Mouse (Mus musculus) hindbrain, embryonic 11.5 days (tissue): ENCODE results near the gene Sema3f. TPM values are rescaled to one million over a fixed set of nuclear protein-coding genes. Genes with fewer than 3 reads are reported as not detected.

Experiments
- ATAC-seq: fragments of 200-750 bp; cut with Nextera tagmentation; 2 replicates; pipeline ENCODE4 v1.8.0; 2017; ENCODE audit warnings: mild to moderate bottlenecking, moderate TSS enrichment, moderate library complexity; ENCODE audit not compliant: low FRiP score
- DNase-seq: peaks from one replicate; pipeline ENCODE4 v3.0.0-alpha.2; 2015; ENCODE audit warnings: low spot score
- H3K27ac ChIP-seq: fragments of 300-500 bp; sonication (generic); 2 replicates; pipeline ENCODE4 v1.5.1; 2014; ENCODE audit warnings: mild to moderate bottlenecking, low read depth, low read length
- H3K27me3 ChIP-seq: fragments of 300-500 bp; sonication (generic); 2 replicates; pipeline ENCODE4 v1.6.1; 2014; ENCODE audit warnings: mild to moderate bottlenecking, low read length, moderate library complexity, mixed read lengths; ENCODE audit not compliant: control insufficient read depth, insufficient read depth
- H3K36me3 ChIP-seq: fragments of 300-500 bp; sonication (generic); 2 replicates; pipeline ENCODE4 v1.6.1; 2014; ENCODE audit warnings: mild to moderate bottlenecking, low read length, moderate library complexity, mixed read lengths; ENCODE audit not compliant: control insufficient read depth, insufficient read depth
- H3K4me1 ChIP-seq: fragments of 300-500 bp; sonication (generic); replicated peaks from 2 replicates; pipeline ENCODE4 v1.6.1; 2014; ENCODE audit warnings: low read length, mixed read lengths; ENCODE audit not compliant: control insufficient read depth, insufficient read depth
- H3K4me2 ChIP-seq: fragments of 300-500 bp; sonication (generic); replicated peaks from 2 replicates; pipeline ENCODE4 v1.6.1; 2014; ENCODE audit warnings: mild to moderate bottlenecking, low read depth, low read length
- H3K4me3 ChIP-seq: fragments of 300-500 bp; sonication (generic); 2 replicates; pipeline ENCODE4 v1.5.1; 2014; ENCODE audit warnings: low read depth, low read length
- H3K9ac ChIP-seq: fragments of 300-500 bp; sonication (generic); 2 replicates; pipeline ENCODE4 v1.6.1; 2014; ENCODE audit warnings: low read depth, low read length
- H3K9me3 ChIP-seq: fragments of 300-500 bp; sonication (generic); 2 replicates; pipeline ENCODE4 v1.6.1; 2016; ENCODE audit warnings: low read length; ENCODE audit not compliant: control insufficient read depth
- WGBS: fragments of 180-500 bp; shearing (Covaris S2); extraction: QIAGEN DNeasy Blood & Tissue Kit; methylation state at CpG from one replicate; pipeline ENCODE4 v1.1.7; 2014; 5-methylcytosine and 5-hydroxymethylcytosine counted together
- polyA plus RNA-seq: library from polyadenylated mRNA; unstranded; fragments of >200 nt; fragmentation: Nextera tagmentation; extraction: Ambion mirVana; gene quantifications from 2 replicates; pipeline ENCODE4 v1.2.1, GENCODE M21; 2014

The Sema3f gene
- polyA plus RNA-seq, 1 experiment from 2014 or later = 12.0 TPM

DNA sequence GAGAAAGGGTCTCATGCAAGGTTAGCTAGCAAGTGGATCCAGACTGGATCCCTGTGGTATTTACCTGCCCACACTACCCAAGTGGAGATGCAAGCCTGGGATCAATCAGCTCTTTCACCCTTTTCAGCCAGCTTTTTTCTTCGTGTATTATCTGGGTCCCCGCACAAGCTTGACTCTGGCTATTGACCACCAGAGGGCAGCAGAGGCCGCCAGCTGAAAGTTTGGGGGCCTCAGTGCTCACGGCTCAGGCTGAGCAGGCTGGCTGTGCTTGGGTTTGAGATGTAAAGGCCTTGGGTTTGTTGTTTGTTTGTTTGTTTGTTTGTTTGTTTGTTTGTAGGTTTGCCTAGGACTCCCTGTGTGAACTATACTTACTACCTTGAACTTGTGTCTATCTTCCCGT is 64.7 kb downstream of the Sema3f start:
- Histone ChIP-seq H3K27ac (no peak overlapping the region), H3K4me2 (no peak overlapping the region), H3K9me3 (no peaks in the 10 kb centered on the region), H3K36me3 (no peaks in the 10 kb centered on the region), H3K9ac (no peak overlapping the region), H3K4me3 (no peak overlapping the region), H3K4me1 (peaks cover 3% of the 10 kb centered on the region; the same call in 1 of the 2 replicates), H3K27me3 (no peaks in the 10 kb centered on the region)
- ATAC-seq (peak; percentile 60; the same call in 1 of the 2 replicates), DNase-seq (peak; percentile 94)
- 10% methylated on average over 5 of the region's 5 CpGs for WGBS

DNA sequence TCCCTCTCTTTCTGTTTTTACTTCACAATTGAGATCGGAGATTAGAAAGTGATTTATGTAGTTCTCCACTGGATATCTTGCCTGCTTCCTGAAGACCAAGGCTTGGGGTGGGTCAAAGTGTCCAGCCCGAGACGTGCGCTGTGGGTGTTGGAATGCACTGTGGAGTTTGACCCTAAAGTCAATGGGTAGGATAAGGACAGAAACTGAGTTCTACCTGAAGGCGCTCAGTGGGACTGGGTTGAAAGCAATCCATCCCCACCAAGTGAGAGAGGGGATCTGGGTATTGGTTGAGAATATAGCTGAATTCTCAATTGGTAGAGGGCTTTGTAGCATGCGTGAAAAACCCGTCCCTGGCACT is 65.1 kb downstream of the Sema3f start:
- Histone ChIP-seq H3K4me3 (no peak overlapping the region), H3K36me3 (no peaks in the 10 kb centered on the region), H3K9me3 (no peaks in the 10 kb centered on the region), H3K27me3 (no peaks in the 10 kb centered on the region), H3K27ac (no peak overlapping the region), H3K4me1 (peaks cover 3% of the 10 kb centered on the region), H3K9ac (no peak overlapping the region), H3K4me2 (no peak overlapping the region)
- DNase-seq (no peak), ATAC-seq (peak; percentile 15; the same call in 1 of the 2 replicates)
- 57% methylated on average over 7 of the region's 7 CpGs for WGBS

- Histone ChIP-seq H3K27ac (0 out of 2 replicates have a peak overlapping the region, but pooled peaks have one; percentile 14), H3K4me2 (peak overlapping the region; percentile 47), H3K4me1 (peaks cover 3% of the 10 kb centered on the region), H3K4me3 (peak overlapping the region; percentile 27; the same call in 1 of the 2 replicates), H3K9me3 (no peaks in the 10 kb centered on the region), H3K9ac (peak overlapping the region; percentile 58), H3K36me3 (no peaks in the 10 kb centered on the region), H3K27me3 (no peaks in the 10 kb centered on the region)
- DNase-seq = peak; percentile 98
- ATAC-seq = peak; percentile 76
- 5% methylated on average over 35 of the region's 35 CpGs for WGBS
Measured at GRCm38 (mm10) chr9:107644495-107645152, 65.7 kb downstream of the Sema3f start.

GRCm38 (mm10) chr9:107643544-107644214 is 66.6 kb downstream of the Sema3f start:
- no peak for DNase-seq
- Histone ChIP-seq H3K9ac (no peak overlapping the region; the same call in 1 of the 2 replicates), H3K4me3 (no peak overlapping the region), H3K27me3 (no peaks in the 10 kb centered on the region), H3K9me3 (no peaks in the 10 kb centered on the region), H3K4me1 (peaks cover 3% of the 10 kb centered on the region), H3K4me2 (no peak overlapping the region), H3K36me3 (no peaks in the 10 kb centered on the region), H3K27ac (no peak overlapping the region)
- ATAC-seq = no peak
- 92% methylated on average over 13 of the region's 13 CpGs for WGBS

- Histone ChIP-seq H3K9me3 (no peaks in the 10 kb centered on the region), H3K36me3 (no peaks in the 10 kb centered on the region), H3K9ac (no peak overlapping the region), H3K4me1 (peaks cover 4% of the 10 kb centered on the region), H3K27ac (no peak overlapping the region), H3K4me2 (no peak overlapping the region), H3K27me3 (no peaks in the 10 kb centered on the region), H3K4me3 (no peak overlapping the region)
- 46% methylated on average over 8 of the region's 8 CpGs for WGBS
- ATAC-seq (no peak), DNase-seq (no peak)
Measured at GRCm38 (mm10) chr9:107641666-107642065, 68.6 kb downstream of the Sema3f start.

- H3K9ac ChIP-seq = no peak overlapping the region
- DNase-seq (no peak), ATAC-seq (no peak)
- H3K9me3 ChIP-seq = no peaks in the 10 kb centered on the region
- H3K4me2 ChIP-seq = no peak overlapping the region
- H3K27me3 ChIP-seq = no peaks in the 10 kb centered on the region
- 41% methylated on average over 8 of the region's 8 CpGs for WGBS
- H3K36me3 ChIP-seq = no peaks in the 10 kb centered on the region
- no peak overlapping the region for H3K27ac ChIP-seq
- H3K4me1 ChIP-seq = peaks cover 6% of the 10 kb centered on the region
- no peak overlapping the region for H3K4me3 ChIP-seq
Measured at GRCm38 (mm10) chr9:107640257-107640772, 70.0 kb downstream of the Sema3f start.

- H3K27ac ChIP-seq = peak overlapping the region; percentile 81
- no peaks in the 10 kb centered on the region for H3K36me3 ChIP-seq
- H3K9ac ChIP-seq = peak overlapping the region; percentile 3; the same call in 1 of the 2 replicates
- ATAC-seq (peak; percentile 53), DNase-seq (peak; percentile 85)
- no peaks in the 10 kb centered on the region for H3K27me3 ChIP-seq
- H3K4me2 ChIP-seq = 0 out of 2 replicates have a peak overlapping the region, but pooled peaks have one; percentile 1
- no peak overlapping the region for H3K4me3 ChIP-seq
- H3K4me1 ChIP-seq = peaks cover 10% of the 10 kb centered on the region
- H3K9me3 ChIP-seq = no peaks in the 10 kb centered on the region
- WGBS = 19% methylated on average over 7 of the region's 7 CpGs
Measured at GRCm38 (mm10) chr9:107637070-107637469, 73.2 kb downstream of the Sema3f start.

- H3K9me3 ChIP-seq = no peaks in the 10 kb centered on the region
- DNase-seq (peak; percentile 95), ATAC-seq (peak; percentile 89)
- H3K27ac ChIP-seq = peak within 1 kb of the TSS; percentile 99
- H3K36me3 ChIP-seq = no peaks in the 10 kb centered on the region
- peak within 1 kb of the TSS; percentile 87 for H3K4me2 ChIP-seq
- peak within 1 kb of the TSS; percentile 94 for H3K9ac ChIP-seq
- WGBS = 2% methylated on average over 38 of the region's 38 CpGs
- peak within 1 kb of the TSS; percentile 91 for H3K4me3 ChIP-seq
- H3K27me3 ChIP-seq = no peaks in the 10 kb centered on the region
- H3K4me1 ChIP-seq = peaks cover 22% of the 10 kb centered on the region
Measured at GRCm38 (mm10) chr9:107635279-107636028, 74.8 kb downstream of the Sema3f start, which contains the start of gene Gnai2. TSS of gene Gnai2 (minus strand) at chr9:107635367.
